ENCODE assay signal across 8 mouse cellular contexts in the genomic region with DNA sequence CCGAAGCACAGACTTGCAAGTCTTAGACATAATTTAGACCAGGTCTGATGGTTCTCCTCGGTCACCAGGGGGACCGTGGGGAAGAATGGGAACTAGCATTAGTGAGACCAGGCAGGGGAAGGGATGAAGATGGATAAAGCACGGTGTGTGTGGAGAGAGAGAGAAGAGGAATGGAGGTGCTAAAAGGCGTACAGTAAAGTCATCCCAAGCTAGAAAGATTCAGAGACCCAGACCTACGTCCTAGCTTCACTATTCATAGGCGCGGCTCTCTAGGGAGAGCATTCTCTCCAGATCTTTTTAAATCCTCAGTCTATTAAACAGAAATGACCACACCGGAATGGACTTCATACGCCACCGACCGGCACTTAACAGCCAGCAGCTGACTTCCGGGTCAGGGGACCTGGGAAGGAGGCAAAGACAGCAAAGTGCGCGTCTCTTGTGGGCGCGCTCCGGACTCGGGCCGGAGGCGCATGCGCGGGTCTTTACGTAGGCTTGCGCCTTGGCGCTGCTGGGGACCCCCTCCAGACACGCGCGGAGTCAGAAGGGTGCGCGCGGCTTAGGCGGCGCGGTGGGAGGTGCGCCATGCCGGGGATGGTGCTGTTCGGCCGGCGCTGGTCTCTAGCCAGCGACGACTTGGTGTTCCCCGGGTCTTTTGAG. TPM values are rescaled to one million over a fixed set of nuclear protein-coding genes. Genes with fewer than 3 reads are reported as not detected.
DNase-seq lines count a peak whose midpoint lies in the region; ATAC-seq lines count a peak whose summit lies in the region.

A gene (plus strand): TSS at position 485 of the 657 bp plus-strand sequence.

- ATAC-seq in hindbrain, embryonic 11.5 days (ENCODE audit: low FRiP score), result peak; percentile 97

- no peaks in the 10 kb centered on the region for H3K9me3 ChIP-seq in hindbrain, embryonic 11.5 days (ENCODE audit: control insufficient read depth, low read length)

- peak within 1 kb of the TSS; percentile 74 for H3K4me2 ChIP-seq in hindbrain, embryonic 11.5 days (replicated peaks; ENCODE audit: low read depth, low read length)

- peaks cover 3% of the 10 kb centered on the region; the same call in 1 of the 2 replicates for H3K4me1 ChIP-seq in hindbrain, embryonic 11.5 days (replicated peaks; ENCODE audit: control insufficient read depth, insufficient read depth, low read length)

- 3% methylated on average over 43 of the region's 43 CpGs for WGBS in hindbrain, embryonic 11.5 days

- H3K4me3 ChIP-seq in hindbrain, embryonic 11.5 days (ENCODE audit: low read depth, low read length), result peak within 1 kb of the TSS; percentile 65

- H3K27me3 ChIP-seq in hindbrain, embryonic 11.5 days (ENCODE audit: control insufficient read depth, insufficient read depth, low read length), result no peaks in the 10 kb centered on the region

- H3K27ac ChIP-seq in hindbrain, embryonic 11.5 days (ENCODE audit: low read depth, low read length), result no peak within 1 kb of the TSS

- H3K36me3 ChIP-seq in hindbrain, embryonic 11.5 days (ENCODE audit: control insufficient read depth, insufficient read depth, low read length), result peaks cover 5% of the 10 kb centered on the region; the same call in 1 of the 2 replicates

- peak within 1 kb of the TSS; percentile 81 for H3K9ac ChIP-seq in hindbrain, embryonic 11.5 days (ENCODE audit: low read depth, low read length)

- DNase-seq in MN1 (ENCODE audit: low spot score), result peak; percentile 97
- peak; percentile 90 for DNase-seq in cerebellum, adult 9-10 months
- DNase-seq in frontal cortex, adult 2 months (ENCODE audit: extremely low spot score in 1 of 2, low spot score in 1 of 2), result peak; percentile 79 to 93
- DNase-seq in hindbrain, embryonic 11.5 days (ENCODE audit: low spot score), result peak; percentile 95
- DNase-seq in layer of hippocampus, postnatal 10 days (ENCODE audit: low spot score in 2 of 2), result peak; percentile 86 to 92
- peak; percentile 90 for DNase-seq in lung, postnatal 10 days
- DNase-seq in ovary, postnatal 36 days (ENCODE audit: low spot score), result peak; percentile 88
- peak; percentile 90 for DNase-seq in thymus, postnatal 25 days

RNA-seq across cellular contexts. Expression of the gene that starts here (rescaled TPM):
- 24.8 and 25.0 TPM in 2 replicates for polyA plus RNA-seq in frontal cortex, adult 2 months (2012; rRNA removed)
- polyA plus RNA-seq in hindbrain, embryonic 11.5 days (2014; fragmentation: Nextera tagmentation; extraction: Ambion mirVana), result 10.2 and 12.2 TPM in 2 replicates
- total RNA-seq in layer of hippocampus, postnatal 10 days (2021), result 10 to 100 TPM; 20.5 to 21.5 TPM
